Mouse (Mus musculus): ENCODE results near the gene Tsnax. TPM values are rescaled to one million over a fixed set of nuclear protein-coding genes. Genes with fewer than 3 reads are reported as not detected.
A peak's percentile ranks its signal among the peaks of the same experiment; 100 is the strongest.

The Tsnax gene
- polyA plus RNA-seq, 1 experiment from 2014 or later = 220 TPM

DNA sequence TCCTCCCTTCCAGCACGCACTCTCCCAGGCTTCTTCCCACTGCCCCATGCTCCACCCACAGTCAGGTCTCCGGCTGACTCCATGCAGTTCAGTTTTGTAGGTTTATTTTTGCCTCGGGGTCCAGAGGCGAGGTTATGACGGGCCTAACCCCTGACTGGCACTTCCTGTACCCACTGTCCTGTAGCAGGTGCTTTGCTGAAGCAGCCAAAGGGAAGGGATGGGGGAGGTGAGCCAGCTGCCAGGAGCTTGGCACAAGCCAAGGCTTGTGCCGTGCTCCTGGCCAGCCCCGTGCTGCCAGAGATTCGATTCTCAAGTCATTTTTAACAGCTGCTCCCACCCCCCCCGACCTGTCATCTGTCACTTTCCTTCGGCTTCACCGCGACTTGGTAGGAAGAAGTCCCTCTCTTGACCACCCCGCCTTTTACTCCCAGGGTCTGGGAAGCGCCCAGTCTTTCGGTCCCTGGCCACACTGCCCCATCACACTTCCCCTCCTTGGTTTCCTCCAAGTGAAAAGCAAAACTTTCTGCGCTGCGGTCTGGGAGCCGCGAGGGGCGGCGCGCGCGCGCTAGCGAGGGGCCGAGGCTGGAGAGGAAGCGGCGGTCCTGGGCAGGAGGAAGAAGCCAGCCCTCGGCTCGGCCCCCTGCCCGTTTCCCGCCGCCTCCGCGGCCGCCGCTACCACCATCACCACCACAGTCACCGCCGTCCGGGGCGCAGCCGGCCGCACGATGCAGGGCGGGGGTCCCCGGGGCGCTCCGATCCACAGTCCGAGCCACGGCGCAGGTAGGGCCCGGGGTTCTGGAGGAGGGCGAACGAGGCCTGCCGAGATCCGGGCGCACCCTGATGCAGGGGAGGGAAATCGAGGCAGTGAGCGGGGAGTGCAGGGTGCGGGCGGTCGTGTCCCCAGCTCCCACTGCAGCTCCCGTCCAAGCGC is 41.0 kb downstream of the Tsnax start, which contains the start of gene Disc1:
Disc1 (plus strand) TSS at position 691 of the 931 bp plus-strand sequence.
- Histone ChIP-seq H3K4me2 (ENCODE audit: low read length) (peak within 1 kb of the TSS; percentile 97), H3K27ac (ENCODE audit: low read depth, low read length) (peak within 1 kb of the TSS; percentile 85), H3K27me3 (replicated peaks; ENCODE audit: control insufficient read depth, insufficient read depth, low read length) (peaks cover 20% of the 10 kb centered on the region), H3K36me3 (ENCODE audit: control insufficient read depth, insufficient read depth, low read length) (no peaks in the 10 kb centered on the region), H3K9ac (ENCODE audit: low read depth, low read length) (peak within 1 kb of the TSS; percentile 91), H3K4me1 (ENCODE audit: control insufficient read depth, insufficient read depth, low read depth, low read length) (peaks cover 10% of the 10 kb centered on the region), H3K9me3 (ENCODE audit: control insufficient read depth, low read length) (no peaks in the 10 kb centered on the region), H3K4me3 (ENCODE audit: low read length) (peak within 1 kb of the TSS; percentile 84)
- 2% methylated on average over 58 of the region's 65 CpGs for WGBS
- peak; percentile 75 for ATAC-seq

DNA sequence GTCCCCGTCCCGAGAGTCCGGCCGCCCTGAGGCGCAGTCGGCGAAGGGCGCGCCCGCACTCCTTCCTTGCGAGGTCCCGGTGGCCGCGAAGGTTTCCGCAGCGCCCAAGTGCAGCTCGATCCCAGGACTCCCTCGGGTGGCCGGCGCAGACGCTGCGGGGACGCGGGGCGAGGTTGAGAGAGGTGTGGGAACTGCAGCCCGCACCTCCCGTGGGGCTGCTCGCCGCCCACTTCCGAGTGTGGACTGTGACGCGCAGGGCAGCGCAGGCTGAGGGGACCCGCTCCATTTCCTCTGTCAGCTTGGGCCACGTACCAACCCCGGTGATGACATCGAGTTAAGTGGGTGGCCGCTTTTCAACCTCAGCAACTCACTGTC is 41.6 kb downstream of the Tsnax start:
- peak overlapping the region; percentile 91 for H3K9ac ChIP-seq (ENCODE audit: low read depth, low read length)
- H3K4me3 ChIP-seq (ENCODE audit: low read length) = peak overlapping the region; percentile 84
- H3K4me2 ChIP-seq (ENCODE audit: low read length) = peak overlapping the region; percentile 97
- peaks cover 20% of the 10 kb centered on the region for H3K27me3 ChIP-seq (replicated peaks; ENCODE audit: control insufficient read depth, insufficient read depth, low read length)
- H3K36me3 ChIP-seq (ENCODE audit: control insufficient read depth, insufficient read depth, low read length) = no peaks in the 10 kb centered on the region
- H3K27ac ChIP-seq (ENCODE audit: low read depth, low read length) = peak overlapping the region; percentile 85
- peaks cover 13% of the 10 kb centered on the region for H3K4me1 ChIP-seq (ENCODE audit: control insufficient read depth, insufficient read depth, low read depth, low read length)
- peak; percentile 74 for ATAC-seq
- no peaks in the 10 kb centered on the region for H3K9me3 ChIP-seq (ENCODE audit: control insufficient read depth, low read length)
- under 1% methylated on average over 26 of the region's 38 CpGs for WGBS

DNA sequence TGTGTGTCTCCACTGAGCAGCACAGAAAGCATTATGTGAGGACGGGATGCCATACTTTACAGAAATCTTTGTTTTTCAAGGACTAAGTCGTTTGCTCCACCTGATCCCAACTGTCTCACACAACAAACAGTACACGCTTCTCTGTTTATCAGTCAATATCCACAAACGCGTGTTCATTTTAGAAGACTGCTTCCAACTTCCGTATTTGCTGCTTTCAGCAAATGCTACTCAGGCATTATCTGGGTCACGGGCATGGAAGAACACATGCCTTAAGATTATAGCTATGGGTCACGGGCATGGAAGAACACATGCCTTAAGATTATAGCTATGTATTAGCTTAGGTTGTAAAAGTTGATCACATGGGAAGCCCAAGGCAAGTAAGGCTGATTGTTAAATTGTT is 48.1 kb downstream of the Tsnax start:
- ATAC-seq = no peak
- H3K27ac ChIP-seq (ENCODE audit: low read depth, low read length) = no peak overlapping the region
- no peaks in the 10 kb centered on the region for H3K36me3 ChIP-seq (ENCODE audit: control insufficient read depth, insufficient read depth, low read length)
- WGBS = 84% methylated on average over 8 of the region's 8 CpGs
- H3K27me3 ChIP-seq (replicated peaks; ENCODE audit: control insufficient read depth, insufficient read depth, low read length) = no peaks in the 10 kb centered on the region; the same call in 1 of the 2 replicates
- H3K9me3 ChIP-seq (ENCODE audit: control insufficient read depth, low read length) = no peaks in the 10 kb centered on the region
- H3K4me3 ChIP-seq (ENCODE audit: low read length) = no peak overlapping the region
- H3K9ac ChIP-seq (ENCODE audit: low read depth, low read length) = no peak overlapping the region
- H3K4me2 ChIP-seq (ENCODE audit: low read length) = no peak overlapping the region
- H3K4me1 ChIP-seq (ENCODE audit: control insufficient read depth, insufficient read depth, low read depth, low read length) = peaks cover 3% of the 10 kb centered on the region; the same call in 1 of the 2 replicates

DNA sequence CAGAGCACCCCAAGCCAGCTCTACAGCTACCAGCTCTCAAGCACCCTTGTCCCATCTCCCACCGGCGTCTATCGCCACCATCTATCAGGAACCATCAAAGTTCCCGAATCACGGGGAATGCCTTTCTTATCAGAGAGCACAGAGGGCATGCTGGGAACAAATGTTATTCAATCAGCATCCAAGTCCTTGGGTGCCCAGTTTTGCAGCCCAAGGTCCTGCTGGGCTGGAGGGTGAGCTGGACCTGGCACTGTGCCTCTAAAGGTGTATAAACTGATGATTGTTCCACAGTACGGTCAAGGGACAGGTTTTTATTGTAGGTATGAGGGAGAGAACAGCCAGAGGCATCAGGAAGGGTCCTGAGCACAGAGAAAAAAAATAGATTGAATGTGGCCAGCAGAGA is 52.8 kb downstream of the Tsnax start:
- Histone ChIP-seq H3K27ac (ENCODE audit: low read depth, low read length) (no peak overlapping the region), H3K4me3 (ENCODE audit: low read length) (no peak overlapping the region), H3K27me3 (replicated peaks; ENCODE audit: control insufficient read depth, insufficient read depth, low read length) (no peaks in the 10 kb centered on the region), H3K36me3 (ENCODE audit: control insufficient read depth, insufficient read depth, low read length) (no peaks in the 10 kb centered on the region), H3K9ac (ENCODE audit: low read depth, low read length) (no peak overlapping the region), H3K4me2 (ENCODE audit: low read length) (no peak overlapping the region), H3K9me3 (ENCODE audit: control insufficient read depth, low read length) (no peaks in the 10 kb centered on the region), H3K4me1 (ENCODE audit: control insufficient read depth, insufficient read depth, low read depth, low read length) (peaks cover 4% of the 10 kb centered on the region)
- 86% methylated on average over 6 of the region's 6 CpGs for WGBS
- no peak for ATAC-seq

DNA sequence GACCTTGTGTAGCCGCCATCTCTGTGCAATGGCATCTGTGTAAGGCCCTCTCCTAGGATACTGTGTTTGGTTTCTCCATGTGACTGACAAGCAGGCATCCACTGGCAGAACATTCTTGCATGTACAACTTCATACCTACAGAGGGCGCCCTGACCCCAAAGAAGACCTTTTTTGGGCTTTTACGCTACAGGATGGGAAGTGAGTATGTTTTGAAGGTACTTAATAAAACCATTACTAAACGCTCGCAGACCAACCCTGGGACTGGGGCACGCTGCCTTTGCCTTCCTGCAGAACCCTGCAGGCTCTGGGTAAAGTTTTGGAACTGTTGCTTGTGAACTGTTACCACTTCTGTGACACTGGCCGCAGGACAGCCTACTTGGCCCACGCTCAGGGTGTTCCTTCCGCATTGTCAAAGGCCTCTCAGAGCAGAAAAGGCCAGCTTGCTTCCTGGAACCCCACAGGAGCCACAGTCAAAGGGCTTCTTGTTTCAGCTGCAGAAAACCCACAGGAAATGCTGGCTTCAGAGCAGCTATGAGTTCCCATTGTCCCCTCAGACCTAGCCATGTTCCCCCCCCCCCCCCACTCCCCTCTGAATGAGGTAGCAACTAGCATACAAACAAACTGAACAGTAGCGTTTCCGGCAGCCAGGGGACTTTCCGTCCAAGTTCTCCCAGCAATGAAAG is 54.3 kb downstream of the Tsnax start:
- WGBS = 28% methylated on average over 12 of the region's 12 CpGs
- peak; percentile 91 for ATAC-seq
- no peak overlapping the region for H3K4me3 ChIP-seq (ENCODE audit: low read length)
- no peaks in the 10 kb centered on the region for H3K27me3 ChIP-seq (replicated peaks; ENCODE audit: control insufficient read depth, insufficient read depth, low read length)
- no peaks in the 10 kb centered on the region for H3K36me3 ChIP-seq (ENCODE audit: control insufficient read depth, insufficient read depth, low read length)
- peak overlapping the region; percentile 74 for H3K27ac ChIP-seq (ENCODE audit: low read depth, low read length)
- H3K4me2 ChIP-seq (ENCODE audit: low read length) = peak overlapping the region; percentile 8; the same call in 1 of the 2 replicates
- H3K4me1 ChIP-seq (ENCODE audit: control insufficient read depth, insufficient read depth, low read depth, low read length) = peaks cover 4% of the 10 kb centered on the region
- no peak overlapping the region for H3K9ac ChIP-seq (ENCODE audit: low read depth, low read length)
- no peaks in the 10 kb centered on the region for H3K9me3 ChIP-seq (ENCODE audit: control insufficient read depth, low read length)

DNA sequence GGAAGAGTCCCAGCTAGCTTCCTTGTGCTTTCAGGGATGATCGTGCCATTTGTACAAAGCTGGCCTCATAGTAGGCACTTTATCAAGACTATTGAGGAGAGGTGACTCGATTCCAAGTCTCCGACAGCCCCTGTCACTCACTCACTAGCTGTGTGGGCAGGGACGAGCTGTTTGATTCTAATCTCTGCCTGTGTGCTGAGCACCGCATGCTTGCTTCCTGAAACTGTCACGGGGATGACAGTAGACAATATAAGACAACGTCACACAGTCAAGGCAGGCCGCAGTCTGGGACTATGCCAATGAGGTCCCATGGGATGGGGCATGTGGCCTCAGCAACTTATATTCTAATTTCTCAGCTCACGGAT is 54.8 kb downstream of the Tsnax start:
- no peak overlapping the region for H3K4me3 ChIP-seq (ENCODE audit: low read length)
- no peak overlapping the region for H3K4me2 ChIP-seq (ENCODE audit: low read length)
- H3K27me3 ChIP-seq (replicated peaks; ENCODE audit: control insufficient read depth, insufficient read depth, low read length) = no peaks in the 10 kb centered on the region
- no peaks in the 10 kb centered on the region for H3K9me3 ChIP-seq (ENCODE audit: control insufficient read depth, low read length)
- no peaks in the 10 kb centered on the region for H3K36me3 ChIP-seq (ENCODE audit: control insufficient read depth, insufficient read depth, low read length)
- H3K4me1 ChIP-seq (ENCODE audit: control insufficient read depth, insufficient read depth, low read depth, low read length) = peaks cover 4% of the 10 kb centered on the region
- ATAC-seq = peak; percentile 77; the same call in 1 of the 2 replicates
- peak overlapping the region; percentile 74 for H3K27ac ChIP-seq (ENCODE audit: low read depth, low read length)
- no peak overlapping the region for H3K9ac ChIP-seq (ENCODE audit: low read depth, low read length)
- 53% methylated on average over 9 of the region's 9 CpGs for WGBS

DNA sequence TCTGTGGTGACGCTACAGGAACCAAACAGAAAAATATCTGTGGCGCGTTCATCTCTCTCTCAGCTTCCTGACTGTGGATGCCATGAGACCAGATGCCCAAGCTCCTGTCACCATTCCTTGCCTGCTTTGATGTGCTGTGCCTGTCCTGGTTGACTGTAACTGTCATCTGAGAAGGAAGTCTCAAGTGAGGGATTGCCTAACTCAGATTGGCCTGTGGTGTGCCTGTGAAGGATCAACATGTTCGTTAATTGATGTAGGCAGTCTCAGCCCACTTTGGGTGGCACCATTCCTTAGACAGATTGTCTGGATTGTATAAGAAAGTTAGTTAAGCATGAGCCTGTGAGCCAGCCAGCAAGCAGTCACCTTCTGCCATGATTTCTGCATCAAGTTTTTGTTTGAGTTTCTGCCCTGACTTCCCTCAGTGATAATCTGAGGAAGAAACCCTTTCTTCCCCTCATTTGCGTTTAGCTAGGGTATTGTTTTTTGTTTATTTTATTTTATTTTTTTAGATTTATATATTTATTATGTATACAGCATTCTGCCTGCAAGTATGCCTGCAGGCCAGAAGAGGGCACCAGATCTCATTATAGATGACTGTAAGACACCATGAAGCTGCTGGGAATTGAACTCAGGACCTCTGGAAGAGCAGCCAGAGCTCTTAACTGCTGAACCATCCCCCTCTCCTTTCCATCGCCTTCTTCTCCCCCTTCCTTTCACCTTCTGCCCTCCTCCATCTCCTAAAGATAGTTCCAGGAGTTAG is 55.5 kb downstream of the Tsnax start:
- no peak for ATAC-seq
- WGBS = 83% methylated on average over 6 of the region's 6 CpGs
- H3K9me3 ChIP-seq (ENCODE audit: control insufficient read depth, low read length) = no peaks in the 10 kb centered on the region

DNA sequence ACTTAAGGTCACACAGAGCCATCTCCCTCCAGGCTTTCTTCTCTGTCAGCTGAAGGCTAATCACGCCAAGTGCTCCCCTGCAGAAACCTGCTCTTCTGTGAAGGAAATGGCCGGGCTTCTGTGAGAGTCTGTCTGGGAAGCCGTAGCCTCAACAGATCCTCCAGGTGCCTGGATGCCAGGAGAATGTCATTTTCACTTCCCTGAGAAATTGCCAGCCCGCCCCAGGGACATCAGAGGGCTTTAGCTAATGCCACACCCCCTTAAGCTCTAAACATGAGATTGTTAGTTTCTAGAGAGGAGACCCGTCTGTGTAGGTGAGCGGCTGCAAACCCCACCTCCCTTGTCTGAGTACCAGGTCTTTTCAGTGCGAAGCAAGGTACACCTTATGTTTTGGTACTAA is 56.5 kb downstream of the Tsnax start:
- WGBS = 71% methylated on average over 7 of the region's 7 CpGs
- H3K4me3 ChIP-seq (ENCODE audit: low read length) = no peak overlapping the region
- H3K9ac ChIP-seq (ENCODE audit: low read depth, low read length) = no peak overlapping the region
- no peaks in the 10 kb centered on the region for H3K27me3 ChIP-seq (replicated peaks; ENCODE audit: control insufficient read depth, insufficient read depth, low read length)
- H3K36me3 ChIP-seq (ENCODE audit: control insufficient read depth, insufficient read depth, low read length) = no peaks in the 10 kb centered on the region
- no peak for ATAC-seq
- H3K27ac ChIP-seq (ENCODE audit: low read depth, low read length) = no peak overlapping the region
- no peak overlapping the region for H3K4me2 ChIP-seq (ENCODE audit: low read length)
- no peaks in the 10 kb centered on the region for H3K9me3 ChIP-seq (ENCODE audit: control insufficient read depth, low read length)
- H3K4me1 ChIP-seq (ENCODE audit: control insufficient read depth, insufficient read depth, low read depth, low read length) = peaks cover 4% of the 10 kb centered on the region

More for the DNA sequence above, 55.5 kb downstream of the Tsnax start:
- H3K4me2 ChIP-seq (ENCODE audit: low read length) = no peak overlapping the region
- no peak overlapping the region for H3K4me3 ChIP-seq (ENCODE audit: low read length)
- no peaks in the 10 kb centered on the region for H3K36me3 ChIP-seq (ENCODE audit: control insufficient read depth, insufficient read depth, low read length)
- H3K27ac ChIP-seq (ENCODE audit: low read depth, low read length) = peak overlapping the region; percentile 74
- peaks cover 4% of the 10 kb centered on the region for H3K4me1 ChIP-seq (ENCODE audit: control insufficient read depth, insufficient read depth, low read depth, low read length)
- no peak overlapping the region for H3K9ac ChIP-seq (ENCODE audit: low read depth, low read length)
- H3K27me3 ChIP-seq (replicated peaks; ENCODE audit: control insufficient read depth, insufficient read depth, low read length) = no peaks in the 10 kb centered on the region

Measured in hindbrain, embryonic 16.5 days (tissue).